Mouse (Mus musculus) ES-E14 (cell line): ENCODE results near the gene Col9a1. TPM values are rescaled to one million over a fixed set of nuclear protein-coding genes. Genes with fewer than 3 reads are reported as not detected.

ENCODE experiments used
- DNase-seq: peaks from one replicate; pipeline ENCODE4 v3.0.0-alpha.2; 2013; ENCODE audit warnings: low read depth, low spot score
- H3K27ac ChIP-seq: 2 replicates; pipeline ENCODE4 v1.5.1; 2012; ENCODE audit warnings: low read depth, mild to moderate bottlenecking, low read length, moderate library complexity, mixed read lengths; ENCODE audit not compliant: poor library complexity, insufficient read depth, severe bottlenecking
- H3K36me3 ChIP-seq: 2 replicates; pipeline ENCODE4 v1.6.1; 2012; ENCODE audit warnings: mild to moderate bottlenecking, low read length, moderate library complexity, mixed read lengths; ENCODE audit not compliant: control insufficient read depth, poor library complexity, insufficient read depth, severe bottlenecking
- H3K4me1 ChIP-seq, 2 experiments: fragments of 150-350 bp in 1 of 2; sonication (generic) in 1 of 2; 2 replicates each; pipeline ENCODE4 v1.6.1; 2012; ENCODE audit warnings: low read length in 2 of 2, mild to moderate bottlenecking in 1 of 2, mixed read lengths in 1 of 2; ENCODE audit not compliant: control insufficient read depth in 2 of 2, insufficient read depth in 2 of 2, poor library complexity in 1 of 2
- H3K4me3 ChIP-seq, 2 experiments: fragments of 150-350 bp in 1 of 2; sonication (generic) in 1 of 2; 2 replicates each; pipeline ENCODE4 v1.5.1; 2012; ENCODE audit warnings: low read length in 2 of 2, low read depth in 1 of 2, mild to moderate bottlenecking in 1 of 2, mixed read lengths in 1 of 2; ENCODE audit not compliant: insufficient read depth in 1 of 2, poor library complexity in 1 of 2, severe bottlenecking in 1 of 2
- H3K9ac ChIP-seq: 2 replicates; pipeline ENCODE4 v1.6.1; 2012; ENCODE audit warnings: low read depth, mild to moderate bottlenecking, low read length, mixed read lengths; ENCODE audit not compliant: poor library complexity, insufficient read depth, severe bottlenecking
- H3K9me3 ChIP-seq: fragments of 150-350 bp; sonication (generic); 2 replicates; pipeline ENCODE4 v1.6.1; 2012; ENCODE audit warnings: low read depth, mild to moderate bottlenecking, low read length; ENCODE audit not compliant: control insufficient read depth, insufficient read depth
- CHD2 ChIP-seq: IDR thresholded peaks from 2 replicates; pipeline ENCODE4 v1.6.1; 2014; ENCODE audit warnings: mild to moderate bottlenecking, low read depth, low read length, inconsistent platforms
- HCFC1 ChIP-seq: IDR thresholded peaks from 2 replicates; pipeline ENCODE4 v1.6.1; 2012; ENCODE audit warnings: low read length, inconsistent platforms, borderline replicate concordance; ENCODE audit not compliant: insufficient read depth
- MAFK ChIP-seq: IDR thresholded peaks from 2 replicates; pipeline ENCODE4 v1.6.1; 2014; ENCODE audit warnings: mild to moderate bottlenecking, low read depth, low read length, inconsistent platforms; ENCODE audit not compliant: insufficient read depth
- ZC3H11A ChIP-seq: IDR thresholded peaks from 2 replicates; pipeline ENCODE4 v1.6.1; 2012; ENCODE audit warnings: low read depth, mild to moderate bottlenecking, inconsistent platforms, low read length, borderline replicate concordance
- ZNF384 ChIP-seq: IDR thresholded peaks from 2 replicates; pipeline ENCODE4 v1.6.1; 2012; ENCODE audit warnings: low read depth, low read length, inconsistent platforms
- in situ Hi-C, 2 experiments: fragments of 600-800 bp; cut with MboI; formaldehyde crosslinking; loops; one replicate each; pipeline ENCODE4 v1.15.1; 2025; ENCODE audit warnings: low sequenced_read_pairs in 2 of 2, inconsistent platforms in 1 of 2; ENCODE audit not compliant: unreplicated experiment in 2 of 2
- total RNA-seq: library from RNA; depleted of rRNA; stranded (reverse); fragments of 300-350 nt; gene quantifications from 2 replicates; pipeline ENCODE4 v1.2.3, GENCODE M21; 2012; rRNA removed

The Col9a1 gene
- total RNA-seq, result 0.13 TPM in 1 of 2 replicates, not detected in the other

- no peak for DNase-seq
- no peak within 1 kb of the TSS for H3K4me3 ChIP-seq
Measured at GRCm38 (mm10) chr1:24177224-24177851, at the start of gene Col9a1. TSS of gene Col9a1 (plus strand) at chr1:24177610.

GRCm38 (mm10) chr1:24127866-24128265 lies 49.5 kb upstream of the Col9a1 start:
- H3K4me1 ChIP-seq, result no peaks in the 10 kb centered on the region
- no peak for DNase-seq

More at GRCm38 (mm10) chr1:24177224-24177851, at the start of gene Col9a1:
- in situ Hi-C loops, result no loop called here
- no peak for TF ChIP-seq CHD2
- Histone ChIP-seq H3K9me3 (no peaks in the 10 kb centered on the region), H3K4me1 (no peaks in the 10 kb centered on the region), H3K36me3 (no peaks in the 10 kb centered on the region), H3K9ac (no peak within 1 kb of the TSS), H3K27ac (no peak within 1 kb of the TSS)

GRCm38 (mm10) chr1:24133853-24134252 lies 43.6 kb upstream of the Col9a1 start:
- no peak overlapping the region for H3K4me3 ChIP-seq
- H3K27ac ChIP-seq, result no peak overlapping the region
- in situ Hi-C loops, result no loop called here
- TF ChIP-seq ZC3H11A (no peak), HCFC1 (no peak)
- no peaks in the 10 kb centered on the region for H3K36me3 ChIP-seq
- no peak overlapping the region; the same call in 1 of the 2 replicates for H3K9ac ChIP-seq
- DNase-seq, result no peak
- H3K4me1 ChIP-seq, result no peaks in the 10 kb centered on the region
- H3K9me3 ChIP-seq, result no peaks in the 10 kb centered on the region

More at GRCm38 (mm10) chr1:24127866-24128265, 49.5 kb upstream of the Col9a1 start:
- no peak for TF ChIP-seq ZC3H11A
- TF ChIP-seq HCFC1, result no peak
- no peak for TF ChIP-seq ZNF384
- no peak for TF ChIP-seq CHD2
- TF ChIP-seq MAFK, result no peak
- Histone ChIP-seq H3K36me3 (no peaks in the 10 kb centered on the region), H3K27ac (no peak overlapping the region), H3K4me3 (no peak overlapping the region), H3K9ac (no peak overlapping the region), H3K9me3 (no peaks in the 10 kb centered on the region)
- in situ Hi-C loops, result no loop called here

GRCm38 (mm10) chr1:24134792-24135191 lies 42.6 kb upstream of the Col9a1 start:
- Histone ChIP-seq H3K4me1 (no peaks in the 10 kb centered on the region), H3K4me3 (no peak overlapping the region), H3K9me3 (no peaks in the 10 kb centered on the region), H3K27ac (no peak overlapping the region), H3K36me3 (no peaks in the 10 kb centered on the region), H3K9ac (no peak overlapping the region)
- no peak for DNase-seq
- TF ChIP-seq ZNF384, result no peak
- TF ChIP-seq MAFK, result no peak
- TF ChIP-seq ZC3H11A, result peak; percentile 19; the same call in 1 of the 2 replicates
- no peak for TF ChIP-seq CHD2
- TF ChIP-seq HCFC1, result no peak
- in situ Hi-C loops, result no loop called here

- H3K4me3 ChIP-seq, result no peak overlapping the region
- no peak overlapping the region for H3K9ac ChIP-seq
- in situ Hi-C loops, result no loop called here
Measured at GRCm38 (mm10) chr1:24137133-24137532, 40.3 kb upstream of the Col9a1 start.

More at GRCm38 (mm10) chr1:24137133-24137532, 40.3 kb upstream of the Col9a1 start:
- TF ChIP-seq ZC3H11A (0 out of 2 replicates have a peak, but pooled peaks have one; percentile 33), MAFK (no peak)
- H3K27ac ChIP-seq, result no peak overlapping the region
- H3K9me3 ChIP-seq, result no peaks in the 10 kb centered on the region
- DNase-seq, result peak; percentile 69
- no peaks in the 10 kb centered on the region for H3K4me1 ChIP-seq
- H3K36me3 ChIP-seq, result no peaks in the 10 kb centered on the region
